Mouse (Mus musculus): ENCODE measurements around the gene Npr3. TPM values are rescaled to one million over a fixed set of nuclear protein-coding genes. Genes with fewer than 3 reads are reported as not detected.
"Not testable (repeated sequence)": the region's sequence is repeated elsewhere in the genome, so short reads cannot be mapped to it uniquely, and the experiment has no call there.

The Npr3 gene
- polyA plus RNA-seq, 1 experiment: 1.2 TPM

DNA sequence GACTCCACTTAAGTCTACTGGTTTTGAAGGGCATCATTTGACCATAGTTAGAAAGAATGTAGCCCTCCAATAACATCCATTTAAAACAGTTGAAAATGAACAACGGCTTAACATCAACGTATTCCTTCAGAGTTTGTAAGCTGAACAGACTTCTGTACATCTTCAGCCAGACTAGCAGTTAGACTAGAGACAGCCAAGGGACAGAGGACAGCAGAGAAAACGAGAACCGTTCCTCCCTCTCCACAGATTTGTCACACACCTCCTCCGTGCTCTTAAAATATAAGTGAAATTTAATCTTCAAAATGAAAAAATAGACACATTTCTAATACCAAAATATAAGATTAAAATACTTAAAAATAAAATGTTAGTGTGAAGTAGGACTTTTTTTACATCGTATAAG, 63.0 kb downstream of the Npr3 start:
- Histone ChIP-seq H3K4me3 (no peak overlapping the region), H3ac (ENCODE audit: control insufficient read depth, insufficient read length) (no peak overlapping the region), H3K79me2 (ENCODE audit: control insufficient read depth, insufficient read depth) (no peaks in the 10 kb centered on the region), H3K27me3 (ENCODE audit: control insufficient read depth, insufficient read depth, insufficient read length) (no peaks in the 10 kb centered on the region), H3K4me2 (ENCODE audit: low read depth) (no peak overlapping the region), H3K36me3 (ENCODE audit: control insufficient read depth, insufficient read depth) (no peaks in the 10 kb centered on the region)
- TF ChIP-seq E2F4 (IDR thresholded peaks at IDR 0.05; ENCODE audit: insufficient read depth): no peak
- no peak for TF ChIP-seq MYOG (IDR thresholded peaks at IDR 0.05; ENCODE audit: control insufficient read depth in 1 of 3, insufficient read depth in 1 of 3, insufficient read length in 2 of 3, low read depth in 2 of 3)
- TF ChIP-seq CEBPB (IDR thresholded peaks at IDR 0.05; ENCODE audit: insufficient read depth, poor library complexity, severe bottlenecking): no peak
- no peak for TF ChIP-seq REST (IDR thresholded peaks at IDR 0.05; ENCODE audit: insufficient read depth, insufficient read length)

DNA sequence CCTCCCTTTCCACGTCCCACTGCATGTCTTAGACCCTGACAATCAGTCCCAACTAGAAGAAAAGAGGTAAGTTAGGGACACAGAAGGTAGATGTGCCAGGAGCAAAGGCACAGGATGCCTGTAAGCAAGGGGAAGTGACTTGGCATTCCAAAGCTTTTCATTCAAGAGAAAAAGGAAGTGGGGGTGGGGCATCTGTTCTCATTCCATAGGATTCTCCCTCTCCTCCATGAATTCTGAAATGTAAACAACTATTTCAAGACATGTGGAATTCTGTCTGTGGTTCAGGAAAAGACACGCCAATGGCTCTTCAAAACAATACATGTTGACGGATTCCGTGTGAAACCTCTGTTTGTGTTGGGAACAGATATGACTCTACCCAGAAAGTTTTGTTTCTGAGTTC, 65.3 kb downstream of the Npr3 start:
- Histone ChIP-seq H3K4me3 (no peak overlapping the region), H3K36me3 (ENCODE audit: control insufficient read depth, insufficient read depth) (no peaks in the 10 kb centered on the region), H3K4me2 (ENCODE audit: low read depth) (no peak overlapping the region), H3ac (ENCODE audit: control insufficient read depth, insufficient read length) (no peak overlapping the region), H3K27me3 (ENCODE audit: control insufficient read depth, insufficient read depth, insufficient read length) (no peaks in the 10 kb centered on the region), H3K79me2 (ENCODE audit: control insufficient read depth, insufficient read depth) (no peaks in the 10 kb centered on the region)
- TF ChIP-seq REST (IDR thresholded peaks at IDR 0.05; ENCODE audit: insufficient read depth, insufficient read length) (no peak), MYOG (IDR thresholded peaks at IDR 0.05; ENCODE audit: control insufficient read depth in 1 of 3, insufficient read depth in 1 of 3, insufficient read length in 2 of 3, low read depth in 2 of 3) (no peak), POLR2AphosphoS2 (IDR thresholded peaks at IDR 0.05; ENCODE audit: insufficient read length, low read depth) (no peak), MAX (IDR thresholded peaks at IDR 0.05; ENCODE audit: low read depth) (no peak), POLR2A (IDR thresholded peaks at IDR 0.05; ENCODE audit: insufficient read length, low read depth) (no peak), CEBPB (IDR thresholded peaks at IDR 0.05; ENCODE audit: insufficient read depth, poor library complexity, severe bottlenecking) (no peak), TCF3 (IDR thresholded peaks at IDR 0.05; ENCODE audit: insufficient read length, low read depth) (no peak), E2F4 (IDR thresholded peaks at IDR 0.05; ENCODE audit: insufficient read depth) (no peak), SRF (IDR thresholded peaks at IDR 0.05; ENCODE audit: control insufficient read depth, insufficient read length, low read depth) (no peak), MYOD1 (IDR thresholded peaks at IDR 0.05; ENCODE audit: control insufficient read depth in 1 of 3, insufficient read length in 2 of 3, low read depth in 2 of 3) (no peak), USF1 (IDR thresholded peaks at IDR 0.05; ENCODE audit: low read depth) (no peak), TCF12 (IDR thresholded peaks at IDR 0.05; ENCODE audit: insufficient read depth, poor library complexity, severe bottlenecking) (no peak)

DNA sequence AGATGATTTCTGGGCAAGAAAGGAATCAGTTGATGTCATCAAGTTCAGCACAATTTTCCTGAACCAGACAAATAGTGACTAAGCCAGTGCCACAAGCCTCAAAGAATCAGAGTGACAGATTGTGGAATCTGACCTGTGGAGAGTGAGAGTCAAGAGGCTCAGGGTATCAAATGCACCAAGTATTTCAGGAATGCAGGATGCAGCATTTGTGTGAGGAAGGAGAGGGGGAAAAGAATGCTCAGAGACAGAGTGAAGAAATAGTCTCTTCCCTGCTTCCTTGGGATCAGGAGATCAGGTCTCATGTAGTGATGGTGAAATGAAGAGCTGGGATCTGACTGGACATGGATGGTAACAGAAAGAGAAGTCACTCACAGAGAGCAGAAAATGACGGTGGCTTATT, 71.2 kb downstream of the Npr3 start:
- Histone ChIP-seq H3K79me2 (ENCODE audit: control insufficient read depth, insufficient read depth) (no peaks in the 10 kb centered on the region), H3K4me3 (no peak overlapping the region), H3ac (ENCODE audit: control insufficient read depth, insufficient read length) (no peak overlapping the region), H3K27me3 (ENCODE audit: control insufficient read depth, insufficient read depth, insufficient read length) (no peaks in the 10 kb centered on the region), H3K4me2 (ENCODE audit: low read depth) (no peak overlapping the region), H3K36me3 (ENCODE audit: control insufficient read depth, insufficient read depth) (no peaks in the 10 kb centered on the region)
- TF ChIP-seq MYOG (IDR thresholded peaks at IDR 0.05; ENCODE audit: control insufficient read depth in 1 of 3, insufficient read depth in 1 of 3, insufficient read length in 2 of 3, low read depth in 2 of 3): no peak
- TF ChIP-seq MYOD1 (IDR thresholded peaks at IDR 0.05; ENCODE audit: control insufficient read depth in 1 of 3, insufficient read length in 2 of 3, low read depth in 2 of 3): peak in 1 of 3 experiments; percentile 5

DNA sequence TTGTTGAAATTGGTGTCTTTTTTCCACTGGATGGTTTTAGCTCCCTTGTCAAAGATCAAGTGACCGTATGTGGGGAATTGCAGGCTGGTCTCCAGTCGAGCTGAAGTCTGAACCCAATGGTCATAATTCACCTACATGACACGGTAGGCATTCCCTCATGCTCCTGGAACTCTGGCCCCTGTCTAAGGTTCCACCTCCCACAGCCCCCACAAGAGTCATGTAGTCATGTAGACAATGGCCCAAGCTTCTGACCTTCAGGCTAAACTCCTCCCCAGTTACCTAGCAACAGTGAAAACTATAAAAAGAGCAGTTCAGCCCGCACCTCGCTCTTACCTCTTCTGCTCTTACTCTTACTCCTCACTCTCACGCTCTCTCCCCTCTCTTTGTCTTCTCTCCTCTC, 84.7 kb downstream of the Npr3 start:
- H3K4me2 ChIP-seq (ENCODE audit: low read depth); H3K4me3 ChIP-seq; H3ac ChIP-seq (ENCODE audit: control insufficient read depth, insufficient read length); H3K36me3 ChIP-seq (ENCODE audit: control insufficient read depth, insufficient read depth); H3K79me2 ChIP-seq (ENCODE audit: control insufficient read depth, insufficient read depth); H3K27me3 ChIP-seq (ENCODE audit: control insufficient read depth, insufficient read depth, insufficient read length): not testable (repeated sequence)

DNA sequence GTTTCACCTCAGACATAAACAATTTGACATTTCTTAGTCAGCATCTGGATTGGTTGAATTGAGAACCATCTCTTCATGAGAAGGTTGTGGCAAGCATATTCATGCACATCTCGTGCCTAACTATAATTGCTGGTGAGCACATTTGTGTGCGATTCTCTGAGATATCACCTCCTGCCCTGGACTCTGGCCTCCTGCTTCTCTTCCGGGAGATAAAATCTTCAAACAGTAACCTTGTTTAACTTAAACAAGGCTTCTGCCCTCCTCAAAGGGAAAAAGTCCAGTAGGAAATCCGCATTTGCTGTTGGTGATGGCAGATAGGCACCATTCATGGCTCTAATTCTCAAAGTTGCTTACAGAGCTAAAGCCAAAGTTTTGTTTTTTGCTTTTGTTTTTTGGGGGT, 91.5 kb downstream of the Npr3 start:
- Histone ChIP-seq H3K4me3 (no peak overlapping the region), H3K36me3 (ENCODE audit: control insufficient read depth, insufficient read depth) (no peaks in the 10 kb centered on the region), H3K27me3 (ENCODE audit: control insufficient read depth, insufficient read depth, insufficient read length) (no peaks in the 10 kb centered on the region), H3K4me2 (ENCODE audit: low read depth) (no peak overlapping the region), H3K79me2 (ENCODE audit: control insufficient read depth, insufficient read depth) (no peaks in the 10 kb centered on the region), H3ac (ENCODE audit: control insufficient read depth, insufficient read length) (no peak overlapping the region)
- TF ChIP-seq SRF (IDR thresholded peaks at IDR 0.05; ENCODE audit: control insufficient read depth, insufficient read length, low read depth) (no peak), CEBPB (IDR thresholded peaks at IDR 0.05; ENCODE audit: insufficient read depth, poor library complexity, severe bottlenecking) (no peak), POLR2AphosphoS2 (IDR thresholded peaks at IDR 0.05; ENCODE audit: insufficient read length, low read depth) (no peak), TCF3 (IDR thresholded peaks at IDR 0.05; ENCODE audit: insufficient read length, low read depth) (no peak), MYOD1 (IDR thresholded peaks at IDR 0.05; ENCODE audit: control insufficient read depth in 1 of 3, insufficient read length in 2 of 3, low read depth in 2 of 3) (no peak), TCF12 (IDR thresholded peaks at IDR 0.05; ENCODE audit: insufficient read depth, poor library complexity, severe bottlenecking) (no peak), MYOG (IDR thresholded peaks at IDR 0.05; ENCODE audit: control insufficient read depth in 1 of 3, insufficient read depth in 1 of 3, insufficient read length in 2 of 3, low read depth in 2 of 3) (no peak), REST (IDR thresholded peaks at IDR 0.05; ENCODE audit: insufficient read depth, insufficient read length) (no peak), USF1 (IDR thresholded peaks at IDR 0.05; ENCODE audit: low read depth) (no peak), MAX (IDR thresholded peaks at IDR 0.05; ENCODE audit: low read depth) (no peak)

DNA sequence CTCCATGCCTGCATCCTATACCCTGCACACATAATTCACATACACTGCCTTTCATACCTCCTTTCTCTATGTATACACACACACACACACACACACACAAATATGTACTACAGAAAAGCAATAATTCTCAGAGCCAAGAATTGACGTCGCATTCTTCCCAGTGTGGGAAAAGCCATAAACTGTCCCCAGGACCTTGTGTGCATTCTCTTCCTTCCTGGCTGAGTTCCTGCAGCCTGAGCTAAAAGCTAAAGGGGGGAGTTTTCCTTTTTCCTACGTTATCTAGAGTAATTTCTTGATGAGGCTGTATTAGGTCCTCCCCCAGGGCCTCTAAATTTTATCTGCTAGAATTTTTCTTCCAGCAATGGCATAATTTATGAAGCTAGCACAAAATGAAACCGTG, 103.5 kb downstream of the Npr3 start:
- no peak overlapping the region for H3ac ChIP-seq (ENCODE audit: control insufficient read depth, insufficient read length)
- no peak overlapping the region for H3K4me2 ChIP-seq (ENCODE audit: low read depth)
- H3K27me3 ChIP-seq (ENCODE audit: control insufficient read depth, insufficient read depth, insufficient read length): no peaks in the 10 kb centered on the region
- H3K4me3 ChIP-seq: no peak overlapping the region
- no peaks in the 10 kb centered on the region for H3K79me2 ChIP-seq (ENCODE audit: control insufficient read depth, insufficient read depth)
- TF ChIP-seq TCF3 (IDR thresholded peaks at IDR 0.05; ENCODE audit: insufficient read length, low read depth): no peak
- no peak for TF ChIP-seq POLR2A (IDR thresholded peaks at IDR 0.05; ENCODE audit: insufficient read length, low read depth)
- TF ChIP-seq USF1 (IDR thresholded peaks at IDR 0.05; ENCODE audit: low read depth): no peak
- no peak for TF ChIP-seq REST (IDR thresholded peaks at IDR 0.05; ENCODE audit: insufficient read depth, insufficient read length)
- TF ChIP-seq MYOD1 (IDR thresholded peaks at IDR 0.05; ENCODE audit: control insufficient read depth in 1 of 3, insufficient read length in 2 of 3, low read depth in 2 of 3): no peak
- TF ChIP-seq SRF (IDR thresholded peaks at IDR 0.05; ENCODE audit: control insufficient read depth, insufficient read length, low read depth): no peak
- TF ChIP-seq MAX (IDR thresholded peaks at IDR 0.05; ENCODE audit: low read depth): no peak
- no peak for TF ChIP-seq POLR2AphosphoS2 (IDR thresholded peaks at IDR 0.05; ENCODE audit: insufficient read length, low read depth)
- TF ChIP-seq CEBPB (IDR thresholded peaks at IDR 0.05; ENCODE audit: insufficient read depth, poor library complexity, severe bottlenecking): no peak
- no peak for TF ChIP-seq E2F4 (IDR thresholded peaks at IDR 0.05; ENCODE audit: insufficient read depth)
- no peak for TF ChIP-seq TCF12 (IDR thresholded peaks at IDR 0.05; ENCODE audit: insufficient read depth, poor library complexity, severe bottlenecking)
- TF ChIP-seq MYOG (IDR thresholded peaks at IDR 0.05; ENCODE audit: control insufficient read depth in 1 of 3, insufficient read depth in 1 of 3, insufficient read length in 2 of 3, low read depth in 2 of 3): no peak
- no peaks in the 10 kb centered on the region for H3K36me3 ChIP-seq (ENCODE audit: control insufficient read depth, insufficient read depth)
